In the genomic region with DNA sequence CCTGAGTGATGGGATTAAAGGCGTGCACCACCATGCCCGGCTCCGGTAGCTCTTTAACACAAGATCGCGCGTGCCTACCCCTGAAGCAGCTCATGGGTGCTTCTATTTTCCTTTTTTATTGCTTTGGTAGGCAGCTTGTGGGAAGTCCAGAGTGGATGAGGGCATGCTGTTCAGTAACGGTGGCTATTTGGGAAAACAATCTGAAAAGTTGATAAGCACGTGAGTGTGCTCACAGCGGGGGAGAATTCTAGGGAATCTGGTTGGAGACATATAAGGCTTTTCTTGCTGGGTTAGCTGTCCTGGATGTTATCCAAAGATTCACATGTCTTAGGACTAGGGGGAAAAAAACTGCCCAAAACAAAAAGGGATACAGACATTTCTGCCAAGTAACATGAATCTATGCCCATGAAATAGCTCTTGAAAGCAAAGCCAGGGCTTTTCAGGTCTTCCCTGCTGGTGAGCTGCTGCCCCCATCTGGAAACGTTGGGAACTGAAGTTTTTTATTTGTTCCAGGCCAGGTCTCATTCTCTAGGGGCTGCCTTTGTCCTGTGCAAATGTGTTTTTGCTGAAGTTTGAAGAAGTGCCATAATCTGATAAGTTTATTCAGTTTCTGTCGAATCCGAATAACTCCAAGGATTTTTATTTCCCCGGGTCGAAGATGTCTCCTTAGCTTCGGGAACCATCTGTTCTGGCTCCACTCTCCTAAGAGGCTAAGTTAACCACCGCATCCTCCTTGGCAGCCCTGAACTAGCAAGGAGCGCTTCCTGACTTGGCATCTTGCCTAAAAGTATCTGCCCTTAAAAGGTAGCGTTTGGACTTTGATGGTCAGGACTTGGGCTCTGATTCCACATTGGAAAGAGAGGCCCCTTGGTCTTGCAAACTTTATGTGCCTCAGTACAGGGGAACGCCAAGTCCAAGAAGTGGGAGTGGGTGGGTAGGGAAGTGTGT, we compare ENCODE assay signal across 8 mouse cellular contexts. TPM values are rescaled to one million over a fixed set of nuclear protein-coding genes. Genes with fewer than 3 reads are reported as not detected.
A peak's percentile ranks its signal among the peaks of the same experiment; 100 is the strongest.
DNase-seq lines count a peak whose midpoint lies in the region; ATAC-seq lines count a peak whose summit lies in the region.

No protein-coding gene starts in this region.

- no peak overlapping the region for H3K4me3 ChIP-seq in hindbrain, embryonic 14.5 days (replicated peaks; ENCODE audit: low read length)

- H3K36me3 ChIP-seq in hindbrain, embryonic 14.5 days (replicated peaks; ENCODE audit: control insufficient read depth, insufficient read depth), result no peaks in the 10 kb centered on the region

- peak; percentile 87 for DNase-seq in ZHBTc4 (ENCODE audit: low read depth, low spot score)
- DNase-seq in cerebellum, postnatal 14 days, result peak; percentile 93 to 94
- peak; percentile 67 to 75 for DNase-seq in frontal cortex, postnatal 25 days (ENCODE audit: low spot score in 2 of 2)
- peak; percentile 91 for DNase-seq in hindbrain, embryonic 14.5 days (ENCODE audit: low spot score)
- DNase-seq in layer of hippocampus, postnatal 25 days (ENCODE audit: extremely low spot score in 1 of 2, low spot score in 1 of 2), result peak; percentile 66 to 93
- DNase-seq in lung, postnatal 4 days, result peak; percentile 54 to 79
- DNase-seq in right cerebral cortex, postnatal 14 days, result peak; percentile 77
- peak; percentile 69 to 81 for DNase-seq in urinary bladder, postnatal 4 days (ENCODE audit: low spot score in 2 of 2)

- no peak overlapping the region for H3K9ac ChIP-seq in hindbrain, embryonic 14.5 days

- no peak overlapping the region for H3K27ac ChIP-seq in hindbrain, embryonic 14.5 days

- H3K9me3 ChIP-seq in hindbrain, embryonic 14.5 days (ENCODE audit: control insufficient read depth, low read length), result no peaks in the 10 kb centered on the region

- 62% methylated on average over 19 of the region's 19 CpGs for WGBS in hindbrain, embryonic 14.5 days

- H3K4me2 ChIP-seq in hindbrain, embryonic 14.5 days (replicated peaks), result no peak overlapping the region

- peak; percentile 84 for ATAC-seq in hindbrain, embryonic 14.5 days (ENCODE audit: low FRiP score)

- H3K27me3 ChIP-seq in hindbrain, embryonic 14.5 days (ENCODE audit: control insufficient read depth, insufficient read depth, low read length), result no peaks in the 10 kb centered on the region

- H3K4me1 ChIP-seq in hindbrain, embryonic 14.5 days (replicated peaks; ENCODE audit: control insufficient read depth, insufficient read depth, low read length), result no peaks in the 10 kb centered on the region

RNA-seq across cellular contexts. Expression of gene Bhmt, which starts 24.8 kb away (rescaled TPM):
- polyA plus RNA-seq in hindbrain, embryonic 14.5 days (2014; fragmentation: Nextera tagmentation; extraction: Ambion mirVana), result 0.64 and 1.2 TPM in 2 replicates
- not detected for total RNA-seq in layer of hippocampus, postnatal 25 days (2021)
